Mouse (Mus musculus) frontal cortex, postnatal 36 days (tissue): ENCODE measurements around the gene Rab3gap1.

Experiments
- DNase-seq, 2 experiments: peaks; one replicate each; pipeline ENCODE4 v3.0.0; 2022; ENCODE audit warnings: low spot score in 2 of 2

Rab3gap1 gene

DNA sequence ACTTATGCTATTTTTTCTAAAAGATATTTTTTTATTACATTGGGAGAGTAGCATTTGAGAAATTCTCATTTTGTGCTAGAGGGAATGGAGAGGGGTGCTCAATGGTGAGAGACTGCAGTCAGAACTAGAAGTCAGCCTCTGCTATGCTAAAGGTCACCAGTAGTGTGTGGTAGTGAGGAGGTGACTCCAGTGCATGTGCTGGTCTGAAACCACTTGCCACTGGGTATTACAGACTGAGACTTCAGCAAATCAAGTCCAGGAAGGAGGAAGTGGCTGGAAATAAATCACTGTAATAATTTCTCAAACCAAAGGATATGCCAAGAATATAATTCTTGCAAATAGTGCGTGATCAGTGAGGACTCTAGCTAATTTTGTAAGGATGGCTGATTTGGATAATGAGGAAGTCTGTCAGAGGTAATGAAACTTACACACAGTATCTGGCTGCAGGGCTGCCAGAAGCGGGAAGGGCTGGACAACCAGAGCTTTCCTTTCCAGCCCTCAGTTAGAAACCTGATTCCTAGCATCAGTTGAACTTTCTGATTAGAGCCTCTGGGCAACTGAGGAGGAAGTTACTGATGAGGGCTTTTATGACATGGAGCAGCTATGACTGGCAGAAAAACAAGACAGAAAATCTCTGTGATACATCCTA lies 112.5 kb downstream of the Rab3gap1 start:
- no peak for DNase-seq

DNA sequence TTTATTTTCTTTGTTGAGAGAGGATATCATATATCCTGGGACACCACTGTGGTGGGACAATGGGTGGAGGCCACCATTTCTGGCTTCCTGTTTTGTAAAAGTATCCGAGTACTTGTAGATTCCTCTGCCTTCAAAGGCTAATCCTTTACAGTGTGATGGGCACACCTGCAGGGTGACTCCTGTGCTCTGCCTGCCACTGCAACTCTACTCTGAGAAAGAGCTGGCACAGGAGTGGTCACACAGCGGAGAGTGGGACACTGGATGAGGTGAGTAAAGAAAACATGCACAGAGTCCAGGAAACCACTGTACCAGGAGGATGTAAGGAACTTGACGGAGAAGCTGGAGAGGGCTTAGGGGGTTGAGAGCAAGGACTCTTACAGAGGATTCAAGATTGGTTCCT lies 113.7 kb downstream of the Rab3gap1 start:
- no peak for DNase-seq

DNA sequence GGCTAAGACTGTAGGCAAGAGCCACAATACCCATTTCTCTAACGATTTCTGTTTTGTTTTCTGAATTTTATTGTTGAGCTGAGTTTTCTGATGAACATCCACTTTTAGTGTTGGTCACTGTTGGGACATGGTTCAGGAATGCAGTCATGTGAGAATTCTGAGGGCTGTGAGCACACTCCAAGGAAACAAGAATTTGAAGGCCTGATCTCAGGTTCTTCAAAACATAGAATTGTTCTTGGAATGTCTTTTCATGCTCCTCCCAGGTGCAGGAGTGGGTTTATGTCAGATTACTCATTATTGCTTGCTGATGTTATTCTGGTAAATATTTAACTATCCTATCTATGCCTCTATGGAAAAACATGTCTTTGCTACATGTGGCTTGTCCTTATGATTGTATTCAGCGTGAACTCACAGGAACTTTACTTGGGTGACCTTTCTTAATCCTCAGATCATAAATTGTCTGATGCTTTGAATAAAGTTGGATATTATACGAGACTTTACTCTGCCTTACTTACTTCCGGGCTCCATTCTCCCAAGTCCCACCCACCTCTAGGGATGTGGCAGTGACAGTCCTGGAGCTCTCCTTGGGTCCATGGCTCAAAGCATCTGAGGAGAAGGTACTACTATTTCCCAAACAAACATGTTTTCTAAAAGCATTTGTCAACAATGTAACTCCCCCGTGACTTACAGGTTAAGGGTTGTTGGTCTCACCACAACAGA lies 114.9 kb downstream of the Rab3gap1 start:
- DNase-seq: no peak

DNA sequence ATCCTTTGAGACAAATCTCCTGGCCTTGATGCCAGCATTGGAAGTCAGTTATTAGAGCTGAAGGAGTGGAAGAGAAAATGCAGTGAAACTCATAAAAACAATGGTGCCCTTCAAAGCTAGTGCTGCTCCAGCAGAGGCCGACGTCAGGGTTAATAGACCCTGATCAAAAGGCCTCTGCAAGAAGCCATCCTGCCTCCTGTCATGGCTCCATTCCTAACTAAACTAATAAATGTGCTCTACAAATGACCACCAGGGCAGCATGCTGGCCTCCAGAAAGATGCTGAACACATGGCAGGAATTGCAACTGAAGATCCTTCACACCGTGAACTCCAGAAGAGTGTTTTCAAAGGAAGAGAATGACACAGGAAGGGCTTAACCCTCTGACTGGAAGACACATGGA lies 116.8 kb downstream of the Rab3gap1 start:
- DNase-seq: no peak

DNA sequence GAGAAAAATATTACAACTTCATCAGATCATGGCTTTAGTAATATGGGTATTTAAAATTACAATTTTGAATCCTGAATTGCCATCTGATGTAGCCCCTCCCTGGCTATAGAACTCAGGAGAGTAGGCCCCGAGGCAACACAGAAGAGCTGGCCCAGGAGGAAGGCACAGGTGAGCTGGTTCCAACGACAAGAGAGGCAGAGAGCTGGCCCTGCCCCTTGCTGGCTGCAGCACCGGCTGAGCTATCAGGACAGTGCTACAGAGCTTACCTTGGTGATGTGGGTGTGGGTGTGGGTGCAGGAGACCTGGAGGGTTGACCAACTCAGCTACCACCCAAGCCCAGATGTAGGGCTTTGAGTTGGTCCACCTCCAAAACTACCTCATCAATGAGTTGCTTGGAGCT lies 119.7 kb downstream of the Rab3gap1 start:
- DNase-seq: no peak

DNA sequence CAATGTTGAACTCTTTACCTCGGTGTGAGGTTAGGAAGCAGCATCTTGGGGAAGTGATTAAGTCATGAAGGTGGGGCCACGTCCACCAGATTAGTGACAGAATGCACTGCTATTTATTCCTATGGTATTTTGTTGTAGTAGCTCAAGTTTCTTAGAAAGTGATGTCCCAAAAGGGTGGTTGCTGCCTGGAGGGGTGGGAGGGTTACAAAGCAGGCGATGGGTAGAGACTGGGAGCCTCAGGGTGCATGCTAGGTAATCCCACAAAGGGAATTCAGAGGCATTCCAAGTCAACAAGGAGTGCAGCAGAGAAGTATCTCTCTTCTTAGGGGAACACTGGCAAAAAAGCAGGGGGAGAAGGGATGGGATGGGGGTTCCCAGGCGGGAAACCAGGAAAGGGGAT lies 120.8 kb downstream of the Rab3gap1 start:
- no peak for DNase-seq

DNA sequence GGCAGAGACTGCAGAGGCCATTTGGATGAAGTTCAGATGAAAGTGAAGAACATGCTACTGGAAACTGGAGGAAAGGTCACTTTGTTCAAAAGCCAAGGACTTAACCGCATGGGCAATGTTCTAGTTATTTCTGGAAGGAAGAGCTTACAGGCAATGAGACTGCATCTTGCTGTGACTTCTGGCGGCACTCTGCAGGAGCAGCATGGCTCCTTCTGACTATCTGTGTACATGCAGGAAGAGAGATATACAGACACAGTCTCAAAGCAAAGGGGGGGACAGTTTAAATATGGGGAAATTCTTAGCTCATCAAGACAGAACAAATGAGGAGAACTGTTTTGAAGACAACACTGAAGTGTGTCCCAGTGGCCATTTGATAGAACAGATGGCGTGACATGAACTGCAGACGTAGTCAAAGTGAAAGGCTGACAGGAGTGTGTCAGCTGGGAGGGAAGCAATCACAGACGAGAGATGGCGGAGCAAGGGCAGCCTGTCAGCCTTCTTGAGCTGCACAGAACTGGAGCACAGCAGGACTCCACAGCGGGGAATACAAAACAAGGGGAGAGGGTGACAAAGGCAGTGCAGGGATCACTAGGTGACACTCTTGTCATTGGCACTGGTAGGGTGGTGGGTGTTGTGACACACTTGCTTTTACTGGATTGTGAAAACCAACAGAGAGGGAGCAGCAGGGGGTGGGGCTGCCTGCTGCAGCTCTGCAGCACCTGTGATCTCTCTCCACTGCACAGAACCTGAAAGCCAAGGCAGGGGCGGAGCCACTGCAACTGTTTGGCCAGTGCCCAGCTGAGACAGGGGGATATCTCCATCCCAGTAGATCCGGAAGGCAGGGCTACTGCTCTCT lies 121.5 kb downstream of the Rab3gap1 start:
- DNase-seq: peak in 1 of 2 experiments; percentile 42
